Mouse (Mus musculus) midbrain, embryonic 12.5 days (tissue): ENCODE measurements around the gene Mfng. TPM values are rescaled to one million over a fixed set of nuclear protein-coding genes. Genes with fewer than 3 reads are reported as not detected.

Source experiments
- ATAC-seq: fragments of 200-750 bp; cut with Nextera tagmentation; 2 replicates; pipeline ENCODE4 v1.8.0; 2017; ENCODE audit warnings: low read depth, moderate TSS enrichment, moderate library complexity; ENCODE audit not compliant: low FRiP score
- H3K27ac ChIP-seq: fragments of 300-500 bp; sonication (generic); replicated peaks from 2 replicates; pipeline ENCODE4 v1.5.1; 2016; ENCODE audit warnings: mild to moderate bottlenecking
- H3K27me3 ChIP-seq: fragments of 300-500 bp; sonication (generic); 2 replicates; pipeline ENCODE4 v1.6.1; 2016; ENCODE audit warnings: mild to moderate bottlenecking
- H3K36me3 ChIP-seq: fragments of 300-500 bp; sonication (generic); 2 replicates; pipeline ENCODE4 v1.6.1; 2016
- H3K4me1 ChIP-seq: fragments of 300-500 bp; sonication (generic); 2 replicates; pipeline ENCODE4 v1.6.1; 2016
- H3K4me2 ChIP-seq: fragments of 300-500 bp; sonication (generic); replicated peaks from 2 replicates; pipeline ENCODE4 v1.6.1; 2016; ENCODE audit warnings: mild to moderate bottlenecking, moderate library complexity
- H3K4me3 ChIP-seq: fragments of 300-500 bp; sonication (generic); 2 replicates; pipeline ENCODE4 v1.5.1; 2016; ENCODE audit warnings: mild to moderate bottlenecking
- H3K9ac ChIP-seq: fragments of 300-500 bp; sonication (generic); replicated peaks from 2 replicates; pipeline ENCODE4 v1.6.1; 2016; ENCODE audit warnings: mild to moderate bottlenecking, moderate library complexity
- H3K9me3 ChIP-seq: fragments of 300-500 bp; sonication (generic); 2 replicates; pipeline ENCODE4 v1.6.1; 2016; ENCODE audit warnings: mild to moderate bottlenecking
- WGBS: fragments of 180-500 bp; shearing (Covaris S2); methylation state at CpG from one replicate; pipeline ENCODE4 v1.1.7; 2016; 5-methylcytosine and 5-hydroxymethylcytosine counted together
- polyA plus RNA-seq: library from polyadenylated mRNA; unstranded; fragments of >200 nt; fragmentation: Nextera tagmentation; extraction: Ambion mirVana; gene quantifications from 2 replicates; pipeline ENCODE4 v1.2.1, GENCODE M21; 2016

The Mfng gene
- polyA plus RNA-seq, 1 experiment from 2014 or later = 119 TPM

- peaks cover 5% of the 10 kb centered on the region for H3K4me1 ChIP-seq
- WGBS = 92% methylated on average over 12 of the region's 12 CpGs
- no peaks in the 10 kb centered on the region; the same call in 1 of the 2 replicates for H3K27me3 ChIP-seq
- H3K4me3 ChIP-seq = no peak overlapping the region
- no peaks in the 10 kb centered on the region for H3K36me3 ChIP-seq
- no peaks in the 10 kb centered on the region for H3K9me3 ChIP-seq
- no peak overlapping the region for H3K27ac ChIP-seq
- no peak overlapping the region for H3K9ac ChIP-seq
- ATAC-seq = no peak
- no peak overlapping the region for H3K4me2 ChIP-seq
Measured at GRCm38 (mm10) chr15:78730315-78731049, 42.8 kb downstream of the Mfng start.

- H3K4me1 ChIP-seq = no peaks in the 10 kb centered on the region
- H3K4me3 ChIP-seq = no peak overlapping the region
- H3K9ac ChIP-seq = no peak overlapping the region
- H3K4me2 ChIP-seq = no peak overlapping the region
- no peaks in the 10 kb centered on the region for H3K9me3 ChIP-seq
- no peak overlapping the region for H3K27ac ChIP-seq
- WGBS = 65% methylated on average over 7 of the region's 7 CpGs
- H3K36me3 ChIP-seq = no peaks in the 10 kb centered on the region
- peaks cover 10% of the 10 kb centered on the region for H3K27me3 ChIP-seq
- ATAC-seq = no peak
Measured at GRCm38 (mm10) chr15:78726697-78727096, 46.6 kb downstream of the Mfng start.

- no peak for ATAC-seq
- Histone ChIP-seq H3K4me1 (peaks cover 28% of the 10 kb centered on the region), H3K4me2 (no peak overlapping the region), H3K9me3 (no peaks in the 10 kb centered on the region), H3K36me3 (no peaks in the 10 kb centered on the region), H3K27ac (no peak overlapping the region), H3K27me3 (peaks cover 62% of the 10 kb centered on the region), H3K4me3 (no peak overlapping the region), H3K9ac (no peak overlapping the region)
- 80% methylated on average over 7 of the region's 7 CpGs for WGBS
Measured at GRCm38 (mm10) chr15:78720532-78720931, 52.7 kb downstream of the Mfng start.

GRCm38 (mm10) chr15:78720094-78720493 is 53.2 kb downstream of the Mfng start:
- ATAC-seq = peak; percentile 51; the same call in 1 of the 2 replicates
- WGBS = 2% methylated on average over 16 of the region's 16 CpGs
- Histone ChIP-seq H3K9ac (no peak overlapping the region), H3K4me1 (peaks cover 28% of the 10 kb centered on the region), H3K27ac (no peak overlapping the region), H3K4me2 (peak overlapping the region; percentile 32; the same call in 1 of the 2 replicates), H3K4me3 (no peak overlapping the region), H3K27me3 (peaks cover 66% of the 10 kb centered on the region), H3K36me3 (no peaks in the 10 kb centered on the region), H3K9me3 (no peaks in the 10 kb centered on the region)

- 7% methylated on average over 14 of the region's 14 CpGs for WGBS
- no peak for ATAC-seq
- Histone ChIP-seq H3K9ac (no peak overlapping the region), H3K36me3 (no peaks in the 10 kb centered on the region), H3K27ac (no peak overlapping the region), H3K4me2 (no peak overlapping the region), H3K4me3 (no peak overlapping the region; the same call in 1 of the 2 replicates), H3K9me3 (no peaks in the 10 kb centered on the region), H3K4me1 (peaks cover 28% of the 10 kb centered on the region), H3K27me3 (peaks cover 73% of the 10 kb centered on the region)
Measured at GRCm38 (mm10) chr15:78719416-78719815, 53.9 kb downstream of the Mfng start.

GRCm38 (mm10) chr15:78718290-78719250 is 54.7 kb downstream of the Mfng start, which contains the start of gene Elfn2:
Gene Elfn2, minus strand, starts transcription at chr15:78718771.
- 1% methylated on average over 86 of the region's 89 CpGs for WGBS
- Histone ChIP-seq H3K9ac (peak within 1 kb of the TSS; percentile 62), H3K4me2 (peak within 1 kb of the TSS; percentile 96), H3K4me1 (peaks cover 29% of the 10 kb centered on the region), H3K27me3 (peaks cover 82% of the 10 kb centered on the region), H3K36me3 (no peaks in the 10 kb centered on the region), H3K4me3 (peak within 1 kb of the TSS; percentile 56), H3K9me3 (no peaks in the 10 kb centered on the region), H3K27ac (no peak within 1 kb of the TSS)
- no peak for ATAC-seq

- Histone ChIP-seq H3K9ac (no peak overlapping the region), H3K4me3 (peak overlapping the region; percentile 12; the same call in 1 of the 2 replicates), H3K27ac (no peak overlapping the region), H3K4me2 (peak overlapping the region; percentile 96), H3K36me3 (no peaks in the 10 kb centered on the region), H3K27me3 (peaks cover 90% of the 10 kb centered on the region), H3K4me1 (peaks cover 44% of the 10 kb centered on the region), H3K9me3 (no peaks in the 10 kb centered on the region)
- 55% methylated on average over 13 of the region's 13 CpGs for WGBS
- no peak for ATAC-seq
Measured at GRCm38 (mm10) chr15:78716936-78717335, 56.3 kb downstream of the Mfng start.

GRCm38 (mm10) chr15:78715856-78716255 is 57.4 kb downstream of the Mfng start:
- no peaks in the 10 kb centered on the region for H3K9me3 ChIP-seq
- ATAC-seq = no peak
- H3K4me2 ChIP-seq = no peak overlapping the region
- 56% methylated on average over 5 of the region's 5 CpGs for WGBS
- peaks cover 99% of the 10 kb centered on the region for H3K27me3 ChIP-seq
- peaks cover 54% of the 10 kb centered on the region for H3K4me1 ChIP-seq
- H3K36me3 ChIP-seq = no peaks in the 10 kb centered on the region
- no peak overlapping the region for H3K9ac ChIP-seq
- no peak overlapping the region for H3K27ac ChIP-seq
- H3K4me3 ChIP-seq = no peak overlapping the region

- Histone ChIP-seq H3K36me3 (no peaks in the 10 kb centered on the region), H3K27me3 (peaks cover 86% of the 10 kb centered on the region), H3K4me3 (no peak overlapping the region), H3K4me2 (no peak overlapping the region), H3K27ac (no peak overlapping the region), H3K9ac (no peak overlapping the region), H3K9me3 (no peaks in the 10 kb centered on the region), H3K4me1 (peaks cover 59% of the 10 kb centered on the region)
- ATAC-seq = no peak
- WGBS = 83% methylated on average over 7 of the region's 7 CpGs
Measured at GRCm38 (mm10) chr15:78713751-78714150, 59.5 kb downstream of the Mfng start.

- peak overlapping the region; percentile 34 for H3K9ac ChIP-seq
- peaks cover 47% of the 10 kb centered on the region for H3K4me1 ChIP-seq
- peaks cover 74% of the 10 kb centered on the region for H3K27me3 ChIP-seq
- peak; percentile 39 for ATAC-seq
- peak overlapping the region; percentile 31 for H3K4me3 ChIP-seq
- H3K27ac ChIP-seq = no peak overlapping the region; the same call in 1 of the 2 replicates
- peak overlapping the region; percentile 55 for H3K4me2 ChIP-seq
- no peaks in the 10 kb centered on the region for H3K9me3 ChIP-seq
- 8% methylated on average over 53 of the region's 53 CpGs for WGBS
- no peaks in the 10 kb centered on the region for H3K36me3 ChIP-seq
Measured at GRCm38 (mm10) chr15:78712335-78713258, 60.7 kb downstream of the Mfng start.

GRCm38 (mm10) chr15:78711935-78712334 is 61.3 kb downstream of the Mfng start:
- no peak overlapping the region for H3K9ac ChIP-seq
- no peak for ATAC-seq
- H3K27ac ChIP-seq = no peak overlapping the region
- H3K9me3 ChIP-seq = no peaks in the 10 kb centered on the region
- H3K36me3 ChIP-seq = no peaks in the 10 kb centered on the region
- H3K27me3 ChIP-seq = peaks cover 71% of the 10 kb centered on the region
- 76% methylated on average over 7 of the region's 7 CpGs for WGBS
- peaks cover 44% of the 10 kb centered on the region for H3K4me1 ChIP-seq
- H3K4me3 ChIP-seq = no peak overlapping the region
- H3K4me2 ChIP-seq = no peak overlapping the region
